Mouse (Mus musculus) central nervous system, embryonic 11.5 days (tissue): Measurements from ENCODE around the gene Hdac10. TPM values are rescaled to one million over a fixed set of nuclear protein-coding genes. Genes with fewer than 3 reads are reported as not detected.

Experiments
- polyA plus RNA-seq: library from polyadenylated mRNA; depleted of rRNA; stranded (reverse); fragments of >200 nt; gene quantifications from 2 replicates; pipeline ENCODE4 v1.2.3, GENCODE M21; 2012; rRNA removed

Gene Hdac10
- 21.1 and 23.7 TPM in 2 replicates for polyA plus RNA-seq

DNA sequence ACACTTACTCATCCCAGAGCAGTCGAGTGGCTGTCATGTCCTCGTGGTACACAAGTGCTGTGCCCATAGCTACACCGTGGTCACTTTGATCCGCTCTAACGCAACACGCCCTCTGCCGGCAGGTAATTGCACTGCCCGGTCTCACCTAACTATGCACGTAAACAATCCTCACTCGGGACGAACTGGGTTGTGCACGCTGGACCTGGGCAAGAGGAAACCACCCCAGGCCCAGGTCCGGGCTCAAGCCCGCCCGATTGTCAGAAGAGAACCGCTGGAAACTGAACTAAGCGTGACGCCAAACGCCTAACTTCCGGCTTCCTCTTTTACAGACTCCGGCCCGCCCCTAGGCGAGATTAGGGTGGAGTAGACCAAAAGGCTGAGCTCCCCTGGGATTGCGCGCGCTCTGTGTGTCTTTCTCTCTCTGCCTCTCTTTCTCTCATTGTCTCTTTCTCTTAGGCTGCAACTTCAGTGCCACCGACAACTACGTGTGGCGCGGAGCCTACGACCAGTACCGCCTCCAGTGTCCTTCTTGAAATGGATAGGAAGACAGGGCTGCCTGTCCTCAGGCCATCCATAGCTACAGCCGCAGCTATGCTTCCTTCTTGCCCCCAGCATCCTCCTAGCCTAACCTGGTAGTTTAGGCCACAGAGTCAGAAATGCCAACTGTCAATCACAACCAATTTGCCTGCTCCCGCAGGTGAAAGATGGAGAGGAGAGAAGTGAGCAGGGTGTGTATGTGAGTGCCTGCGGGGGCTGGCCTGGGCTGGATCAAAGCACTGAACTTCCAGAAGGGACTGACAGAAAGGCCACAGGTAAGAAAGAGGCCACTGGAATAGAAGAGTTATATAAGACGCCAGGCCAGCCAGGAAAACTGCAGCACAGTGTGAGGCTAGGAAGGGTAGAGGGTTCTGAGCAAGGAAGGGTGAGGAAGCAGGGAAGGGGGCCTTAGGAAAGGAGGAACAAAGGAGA is at the start of gene Hdac10:
Gene Hdac10 (minus strand): TSS at position 319 of the 969 bp plus-strand sequence.

DNA sequence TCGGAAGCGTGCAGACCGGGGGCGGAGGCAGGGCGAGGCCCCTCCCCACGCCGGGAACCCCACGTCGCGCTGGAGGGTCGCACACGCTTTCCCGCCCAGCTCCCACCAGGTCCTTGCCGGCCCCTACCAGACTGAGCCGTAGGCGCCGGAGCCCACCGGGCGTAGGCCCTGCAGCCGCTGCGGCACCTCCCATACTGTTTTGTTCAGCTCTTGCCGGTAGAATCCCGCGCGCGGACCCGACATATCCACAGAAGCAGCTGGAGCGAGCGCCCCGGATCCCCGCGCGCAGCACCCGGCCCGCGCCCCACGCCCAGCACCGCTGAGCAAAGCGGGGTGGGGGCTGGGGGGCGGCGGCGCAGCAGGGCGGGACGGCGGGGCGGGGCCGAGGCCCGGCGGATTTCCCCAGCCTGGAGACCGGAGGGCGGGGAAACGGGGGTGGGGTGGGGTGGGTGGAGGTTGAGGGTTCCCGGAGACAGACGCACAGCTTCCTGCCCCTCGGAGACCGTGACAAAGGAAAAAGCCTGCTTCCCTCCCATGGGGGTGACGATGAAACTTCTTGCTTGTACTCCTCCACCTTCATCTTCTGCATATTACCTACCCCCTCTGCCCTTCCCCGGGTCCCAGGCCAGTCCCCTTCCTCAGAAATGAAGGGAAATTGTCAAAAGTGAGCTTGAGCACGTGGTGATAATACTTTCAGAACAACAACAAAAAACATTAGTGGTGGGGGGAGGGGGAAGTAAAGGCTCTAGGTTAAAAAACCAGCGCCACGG is 21.0 kb upstream of the Hdac10 start, which contains the start of gene Mapk11:
Gene Mapk11 (minus strand): TSS at position 358 of the 770 bp plus-strand sequence.

DNA sequence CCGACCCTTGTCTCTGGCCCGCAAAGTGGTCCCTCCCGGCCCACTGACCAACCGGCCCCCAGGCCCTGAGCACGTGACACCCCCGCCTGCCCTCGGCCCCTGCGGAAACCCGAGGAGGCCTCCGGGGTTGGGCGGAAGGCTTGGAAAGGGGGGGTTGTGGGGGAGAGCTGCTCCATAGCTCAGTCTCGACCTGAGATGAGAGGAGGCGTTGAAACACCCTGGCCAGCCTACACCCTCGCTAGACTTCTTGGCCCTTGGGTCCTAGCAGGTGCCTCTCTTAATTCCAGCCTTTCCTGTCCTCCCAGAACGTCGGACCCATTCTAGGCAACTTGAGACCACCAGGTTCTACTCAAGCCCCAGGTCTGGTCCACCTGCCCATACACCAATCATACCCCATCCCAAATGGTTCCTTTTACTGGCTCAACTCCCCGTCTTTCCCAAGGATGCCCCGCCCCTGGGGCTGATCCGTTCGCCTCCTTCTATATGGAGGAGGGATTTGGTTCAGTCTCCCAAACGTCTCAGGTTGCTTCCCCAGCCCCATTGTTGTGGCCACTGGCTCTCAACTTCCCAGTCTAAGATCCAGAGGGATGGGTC is 12.3 kb upstream of the Hdac10 start, which contains the start of gene Mapk12:
Gene Mapk12 (minus strand): TSS at position 45 of the 594 bp plus-strand sequence.

DNA sequence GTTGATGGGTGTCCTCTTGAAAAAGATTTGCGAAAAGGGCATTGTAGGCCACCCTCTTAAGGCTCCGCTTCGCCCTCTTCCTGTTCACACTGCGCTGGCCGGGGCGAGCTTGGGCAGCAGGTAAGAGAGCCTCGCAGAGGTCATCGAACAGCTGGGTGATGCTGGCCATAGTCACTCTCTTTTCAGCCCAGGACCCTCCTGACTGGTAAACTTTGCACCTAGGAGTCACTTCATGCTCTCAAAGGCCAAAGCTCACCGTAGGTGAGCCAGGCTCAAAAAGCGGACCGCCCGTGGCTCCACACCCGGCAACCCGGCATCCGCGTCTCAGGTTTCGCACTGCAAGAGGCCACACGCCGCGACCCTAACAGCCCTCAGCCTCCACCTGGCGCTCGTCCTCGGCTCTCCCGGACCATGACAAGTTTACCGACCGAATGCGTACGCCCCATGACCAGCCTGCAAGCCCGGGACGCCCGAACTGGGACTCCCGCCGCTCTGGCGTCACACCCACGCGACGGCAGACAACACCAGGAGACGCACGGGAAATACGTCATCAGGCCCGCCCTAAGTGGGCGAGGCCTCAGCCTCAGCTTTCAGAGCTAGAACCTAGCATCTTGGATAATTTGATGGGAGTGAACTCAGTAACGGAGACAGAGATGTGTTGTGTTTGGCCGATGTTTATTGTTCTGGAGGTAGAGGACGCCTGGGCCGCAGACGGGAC is 5.7 kb downstream of the Hdac10 start, which contains the start of gene Tubgcp6:
Gene Tubgcp6 (minus strand): TSS at position 464 of the 718 bp plus-strand sequence.

DNA sequence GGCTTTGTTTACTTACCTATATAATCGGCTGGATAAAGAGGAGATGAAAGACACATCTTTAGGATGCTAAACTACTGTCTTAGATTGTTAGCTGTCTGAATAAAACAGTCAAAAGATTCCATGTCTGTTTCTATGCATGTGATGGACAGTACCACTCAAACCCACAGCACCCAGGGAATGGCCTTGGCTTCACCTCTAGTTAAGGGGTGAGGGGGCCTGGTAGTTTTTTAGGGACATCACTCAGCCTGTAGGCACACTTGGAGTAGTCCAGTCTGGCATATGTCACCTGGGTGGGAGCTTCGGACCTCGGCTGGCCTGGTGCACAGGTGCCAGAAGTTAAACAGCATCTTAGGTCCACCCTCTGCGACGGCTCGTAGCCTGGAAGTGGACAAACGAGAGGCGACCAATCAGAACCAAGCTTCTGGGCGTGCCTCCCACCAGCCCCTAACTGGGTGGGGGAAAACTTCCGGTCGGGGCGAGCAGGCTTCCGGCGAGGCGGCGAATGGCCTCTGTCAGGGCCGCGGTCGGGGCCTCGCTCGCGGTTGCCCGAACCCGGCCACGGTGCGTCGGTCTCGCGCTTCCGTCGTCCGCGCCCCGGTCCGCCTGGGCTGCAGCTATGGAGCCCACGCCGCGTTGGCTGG is 39.8 kb downstream of the Hdac10 start, which contains the start of gene Selenoo:
Gene Selenoo (plus strand): TSS at position 478 of the 641 bp plus-strand sequence.

DNA sequence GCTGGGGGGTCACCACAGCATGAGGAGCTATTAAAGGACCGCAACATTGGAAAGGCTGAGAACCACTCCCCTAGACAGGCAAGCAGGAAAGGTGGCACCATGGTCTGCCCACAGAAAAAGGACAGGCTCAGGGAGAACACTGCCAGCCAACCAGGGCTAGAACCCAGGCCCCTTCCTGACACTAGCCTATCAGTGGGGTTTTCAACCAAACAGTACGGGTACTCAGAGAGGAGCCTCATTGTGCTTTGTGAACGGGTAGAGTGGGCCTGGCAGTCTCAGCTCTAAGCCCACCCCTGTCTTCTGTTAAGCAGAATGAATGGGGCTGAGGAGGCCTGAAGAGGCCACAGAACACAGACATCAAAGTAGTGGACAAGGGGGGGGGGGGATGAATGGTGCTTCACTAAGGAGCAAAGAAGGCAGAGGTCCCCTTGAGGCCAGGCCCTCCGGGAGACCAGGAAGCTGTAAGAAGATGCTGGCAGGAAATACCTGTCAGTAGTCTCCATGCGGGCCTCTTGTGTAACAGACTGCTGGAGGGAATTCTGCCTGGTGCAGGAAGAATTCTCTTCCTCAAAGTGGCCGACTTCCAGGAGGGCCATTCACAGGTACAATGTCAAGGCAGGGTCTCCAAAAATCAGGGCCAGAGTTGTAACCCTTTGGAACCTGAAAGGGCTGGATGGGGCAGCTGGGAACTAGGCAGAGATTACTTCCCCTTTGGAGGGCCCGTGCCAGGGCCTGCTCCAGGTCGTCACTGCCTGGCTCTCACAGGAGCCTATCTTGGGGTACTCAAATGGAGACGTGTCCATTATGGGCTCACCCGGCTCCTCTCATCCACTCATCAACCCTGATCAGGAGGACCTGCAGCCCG is 53.7 kb downstream of the Hdac10 start, which contains the start of gene Trabd:
Gene Trabd (plus strand): TSS at position 512 of the 865 bp plus-strand sequence.

Other genes with a start within 250 kb of the Hdac10 start
- 0.11 and 0.22 TPM in 2 replicates for gene Ttll8, start 174.3 kb downstream of the Hdac10 start, polyA plus RNA-seq
- 3.5 and 5.4 TPM in 2 replicates for gene Mlc1, start 149.7 kb downstream of the Hdac10 start, polyA plus RNA-seq
- 0.61 and 0.62 TPM in 2 replicates for gene Mov10l1, start 145.8 kb downstream of the Hdac10 start, polyA plus RNA-seq
- gene Panx2, start 69.0 kb downstream of the Hdac10 start, polyA plus RNA-seq: 2.8 and 2.9 TPM in 2 replicates
- 40.6 and 43.7 TPM in 2 replicates for gene Trabd, start 53.6 kb downstream of the Hdac10 start, polyA plus RNA-seq
- 22.6 and 28.3 TPM in 2 replicates for gene Selenoo, start 39.6 kb downstream of the Hdac10 start, polyA plus RNA-seq
- gene Tubgcp6, start 5.6 kb downstream of the Hdac10 start, polyA plus RNA-seq: 33.0 and 40.9 TPM in 2 replicates
- 30.6 and 57.6 TPM in 2 replicates for gene Mapk12, start 12.0 kb upstream of the Hdac10 start, polyA plus RNA-seq
- gene Mapk11, start 20.9 kb upstream of the Hdac10 start, polyA plus RNA-seq: 44.8 and 63.0 TPM in 2 replicates
- gene Plxnb2, start 52.1 kb upstream of the Hdac10 start, polyA plus RNA-seq: 160 and 177 TPM in 2 replicates
- gene Dennd6b, start 67.8 kb upstream of the Hdac10 start, polyA plus RNA-seq: 46.6 and 50.5 TPM in 2 replicates
- 74.0 and 92.8 TPM in 2 replicates for gene Ppp6r2, start 82.9 kb upstream of the Hdac10 start, polyA plus RNA-seq
- 144 and 184 TPM in 2 replicates for gene Sbf1, start 186.6 kb upstream of the Hdac10 start, polyA plus RNA-seq
- 0.16 and 0.50 TPM in 2 replicates for gene Adm2, start 194.0 kb upstream of the Hdac10 start, polyA plus RNA-seq
- 0.10 and 0.11 TPM in 2 replicates for gene Miox, start 205.7 kb upstream of the Hdac10 start, polyA plus RNA-seq
- gene Lmf2, start 227.0 kb upstream of the Hdac10 start, polyA plus RNA-seq: 33.1 and 38.1 TPM in 2 replicates
- gene Ncaph2, start 227.0 kb upstream of the Hdac10 start, polyA plus RNA-seq: 124 and 153 TPM in 2 replicates
- 13.7 and 16.9 TPM in 2 replicates for gene Sco2, start 245.1 kb upstream of the Hdac10 start, polyA plus RNA-seq
- 1.4 TPM in 2 replicates for gene Tymp, start 248.3 kb upstream of the Hdac10 start, polyA plus RNA-seq